Mouse (Mus musculus) erythroblast, embryonic 14.5 days (primary cell): Measurements from ENCODE around the gene Fam129a. TPM values are rescaled to one million over a fixed set of nuclear protein-coding genes. Genes with fewer than 3 reads are reported as not detected.

Experiments used
- H3K27me3 ChIP-seq: 2 replicates; pipeline ENCODE4 v1.6.1; 2012; ENCODE audit warnings: inconsistent platforms; ENCODE audit not compliant: control insufficient read depth
- H3K36me3 ChIP-seq: 2 replicates; pipeline ENCODE4 v1.6.1; 2012; ENCODE audit warnings: mild to moderate bottlenecking, inconsistent platforms; ENCODE audit not compliant: control insufficient read depth
- H3K4me1 ChIP-seq: 2 replicates; pipeline ENCODE4 v1.6.1; 2012; ENCODE audit warnings: inconsistent platforms; ENCODE audit not compliant: control insufficient read depth
- H3K4me3 ChIP-seq: replicated peaks from 2 replicates; pipeline ENCODE3; 2012; ENCODE audit warnings: moderate library complexity, mild to moderate bottlenecking, inconsistent platforms
- H3K9me3 ChIP-seq: 2 replicates; pipeline ENCODE4 v1.6.1; 2012; ENCODE audit warnings: low read length, inconsistent platforms, mixed read lengths; ENCODE audit not compliant: control insufficient read depth
- GATA1 ChIP-seq: IDR thresholded peaks from 2 replicates; pipeline ENCODE4 v1.6.1; 2012; ENCODE audit warnings: low read length, inconsistent platforms, mixed read lengths
- TAL1 ChIP-seq: IDR thresholded peaks from 3 replicates; pipeline ENCODE4 v1.6.1; 2012; ENCODE audit warnings: low read length, inconsistent platforms, mixed read lengths
- polyA plus RNA-seq: library from polyadenylated mRNA; stranded (reverse); fragments of >175 nt; gene quantifications from 2 replicates; pipeline ENCODE4 v1.2.3, GENCODE M21; 2012

Fam129a gene
- polyA plus RNA-seq, 1 experiment: 0.06 TPM

- TF ChIP-seq GATA1 (no peak), TAL1 (no peak)
- Histone ChIP-seq H3K27me3 (no peaks in the 10 kb centered on the region), H3K9me3 (no peaks in the 10 kb centered on the region), H3K36me3 (no peaks in the 10 kb centered on the region), H3K4me3 (no peak overlapping the region), H3K4me1 (peaks cover 10% of the 10 kb centered on the region)
Measured at GRCm38 (mm10) chr1:151712664-151713063, 141.7 kb downstream of the Fam129a start.

- no peak overlapping the region for H3K4me3 ChIP-seq
- H3K9me3 ChIP-seq: no peaks in the 10 kb centered on the region
- TF ChIP-seq GATA1: no peak
- no peak for TF ChIP-seq TAL1
- peaks cover 8% of the 10 kb centered on the region for H3K4me1 ChIP-seq
- no peaks in the 10 kb centered on the region for H3K36me3 ChIP-seq
- H3K27me3 ChIP-seq: no peaks in the 10 kb centered on the region
Measured at GRCm38 (mm10) chr1:151713622-151714021, 142.6 kb downstream of the Fam129a start.

GRCm38 (mm10) chr1:151716024-151716710 lies 145.2 kb downstream of the Fam129a start:
- H3K4me1 ChIP-seq: peaks cover 3% of the 10 kb centered on the region
- no peaks in the 10 kb centered on the region for H3K27me3 ChIP-seq
- no peaks in the 10 kb centered on the region for H3K9me3 ChIP-seq
- no peak overlapping the region for H3K4me3 ChIP-seq
- no peaks in the 10 kb centered on the region for H3K36me3 ChIP-seq
- TF ChIP-seq GATA1: no peak
- no peak for TF ChIP-seq TAL1

GRCm38 (mm10) chr1:151717624-151718023 lies 146.6 kb downstream of the Fam129a start:
- H3K4me1 ChIP-seq: peaks cover 3% of the 10 kb centered on the region
- no peaks in the 10 kb centered on the region for H3K27me3 ChIP-seq
- H3K4me3 ChIP-seq: no peak overlapping the region
- no peak for TF ChIP-seq TAL1
- no peak for TF ChIP-seq GATA1
- no peaks in the 10 kb centered on the region for H3K9me3 ChIP-seq
- no peaks in the 10 kb centered on the region for H3K36me3 ChIP-seq

- no peak overlapping the region for H3K4me3 ChIP-seq
- no peaks in the 10 kb centered on the region for H3K9me3 ChIP-seq
- TF ChIP-seq GATA1 (no peak), TAL1 (no peak)
- no peaks in the 10 kb centered on the region for H3K27me3 ChIP-seq
- peaks cover 3% of the 10 kb centered on the region for H3K4me1 ChIP-seq
- no peaks in the 10 kb centered on the region for H3K36me3 ChIP-seq
Measured at GRCm38 (mm10) chr1:151718575-151718974, 147.6 kb downstream of the Fam129a start.

- Histone ChIP-seq H3K36me3 (no peaks in the 10 kb centered on the region), H3K4me3 (no peak overlapping the region), H3K27me3 (no peaks in the 10 kb centered on the region), H3K4me1 (no peaks in the 10 kb centered on the region), H3K9me3 (no peaks in the 10 kb centered on the region)
- TF ChIP-seq GATA1 (no peak), TAL1 (no peak)
Measured at GRCm38 (mm10) chr1:151719911-151720310, 148.9 kb downstream of the Fam129a start.

- no peak for TF ChIP-seq GATA1
- TF ChIP-seq TAL1: no peak
- H3K36me3 ChIP-seq: no peaks in the 10 kb centered on the region
- no peak overlapping the region for H3K4me3 ChIP-seq
- no peaks in the 10 kb centered on the region for H3K27me3 ChIP-seq
- H3K4me1 ChIP-seq: no peaks in the 10 kb centered on the region
- no peaks in the 10 kb centered on the region for H3K9me3 ChIP-seq
Measured at GRCm38 (mm10) chr1:151720566-151720965, 149.6 kb downstream of the Fam129a start.

GRCm38 (mm10) chr1:151721357-151721983 lies 150.5 kb downstream of the Fam129a start:
- no peak overlapping the region for H3K4me3 ChIP-seq
- TF ChIP-seq GATA1 (no peak), TAL1 (no peak)
- no peaks in the 10 kb centered on the region for H3K36me3 ChIP-seq
- no peaks in the 10 kb centered on the region for H3K4me1 ChIP-seq
- H3K27me3 ChIP-seq: no peaks in the 10 kb centered on the region
- H3K9me3 ChIP-seq: no peaks in the 10 kb centered on the region

GRCm38 (mm10) chr1:151723771-151724170 lies 152.8 kb downstream of the Fam129a start:
- H3K4me1 ChIP-seq: peaks cover 3% of the 10 kb centered on the region; the same call in 1 of the 2 replicates
- no peaks in the 10 kb centered on the region for H3K9me3 ChIP-seq
- TF ChIP-seq TAL1: no peak
- no peak for TF ChIP-seq GATA1
- H3K36me3 ChIP-seq: no peaks in the 10 kb centered on the region
- H3K27me3 ChIP-seq: no peaks in the 10 kb centered on the region
- H3K4me3 ChIP-seq: no peak overlapping the region
